Mouse (Mus musculus): ENCODE results near the gene Rtl8b.
"Not testable (repeated sequence)": the region's sequence is repeated elsewhere in the genome, so short reads cannot be mapped to it uniquely, and the experiment has no call there.

DNA sequence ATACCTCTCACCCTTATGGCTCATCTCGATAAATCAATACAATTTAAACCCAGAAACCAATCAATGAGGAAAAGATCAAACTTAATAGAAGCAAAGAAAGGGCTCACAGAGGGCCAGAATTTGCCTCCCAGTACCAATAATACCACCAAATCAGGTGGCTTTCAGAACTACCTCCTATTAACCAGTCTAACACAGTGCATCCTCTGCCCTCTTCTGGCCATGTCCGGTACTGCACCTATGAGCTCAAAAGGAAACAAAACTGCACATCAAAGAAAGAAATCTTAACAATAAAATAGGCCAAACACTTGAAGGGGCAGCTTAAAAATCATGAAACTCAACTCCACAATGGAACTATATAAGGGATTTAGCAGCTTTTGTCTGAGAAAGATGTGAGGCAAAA lies 6.7 kb upstream of the Rtl8b start:
- TF ChIP-seq CTCF (IDR thresholded peaks at IDR 0.05; ENCODE audit: low read depth, low read length), result 0 out of 2 replicates have a peak, but pooled peaks have one; percentile 2
- not testable (repeated sequence) for TF ChIP-seq POLR2A (IDR thresholded peaks at IDR 0.05; ENCODE audit: extremely low read depth, insufficient read depth, low read length)

Data from liver, adult 2 months (tissue).